Mouse (Mus musculus) embryonic facial prominence, embryonic 14.5 days (tissue): ENCODE data around the gene Numa1. TPM values are rescaled to one million over a fixed set of nuclear protein-coding genes. Genes with fewer than 3 reads are reported as not detected.
A peak's percentile ranks its signal among the peaks of the same experiment; 100 is the strongest.

Experiments
- ATAC-seq: fragments of 200-750 bp; cut with Nextera tagmentation; 2 replicates; pipeline ENCODE4 v1.8.0; 2017; ENCODE audit warnings: low read depth, moderate number of reproducible peaks, moderate TSS enrichment
- DNase-seq: peaks from one replicate; pipeline ENCODE4 v3.0.0-alpha.2; 2015; ENCODE audit warnings: low spot score
- H3K27ac ChIP-seq: fragments of 300-500 bp; sonication (generic); replicated peaks from 2 replicates; pipeline ENCODE4 v1.5.1; 2014; ENCODE audit warnings: low read depth, mild to moderate bottlenecking, low read length, moderate library complexity
- H3K27me3 ChIP-seq: fragments of 300-500 bp; sonication (generic); replicated peaks from 2 replicates; pipeline ENCODE4 v1.6.1; 2014; ENCODE audit warnings: low read length; ENCODE audit not compliant: control insufficient read depth, insufficient read depth
- H3K36me3 ChIP-seq: fragments of 300-500 bp; sonication (generic); 2 replicates; pipeline ENCODE4 v1.6.1; 2014; ENCODE audit warnings: low read length, mixed read lengths; ENCODE audit not compliant: control insufficient read depth, insufficient read depth
- H3K4me1 ChIP-seq: fragments of 300-500 bp; sonication (generic); 2 replicates; pipeline ENCODE4 v1.6.1; 2014; ENCODE audit warnings: antibody characterized with exemption, low read length; ENCODE audit not compliant: control insufficient read depth, insufficient read depth
- H3K4me2 ChIP-seq: fragments of 300-500 bp; sonication (generic); 2 replicates; pipeline ENCODE4 v1.6.1; 2014; ENCODE audit warnings: low read depth, mild to moderate bottlenecking, low read length, moderate library complexity, mixed read lengths
- H3K4me3 ChIP-seq: fragments of 300-500 bp; sonication (generic); 2 replicates; pipeline ENCODE4 v1.5.1; 2014; ENCODE audit warnings: low read depth, mild to moderate bottlenecking, low read length
- H3K9ac ChIP-seq: fragments of 300-500 bp; sonication (generic); 2 replicates; pipeline ENCODE4 v1.6.1; 2014; ENCODE audit warnings: low read depth, mild to moderate bottlenecking, low read length, moderate library complexity, mixed read lengths
- H3K9me3 ChIP-seq: fragments of 300-500 bp; sonication (generic); 2 replicates; pipeline ENCODE4 v1.6.1; 2016; ENCODE audit warnings: low read length; ENCODE audit not compliant: control insufficient read depth
- whole genome bisulfite sequencing: fragments of 180-500 bp; shearing (Covaris S2); extraction: QIAGEN DNeasy Blood & Tissue Kit; methylation state at CpG from one replicate; pipeline ENCODE4 v1.1.7; 2014; 5-methylcytosine and 5-hydroxymethylcytosine counted together
- polyA plus RNA-seq: library from polyadenylated mRNA; unstranded; fragments of >200 nt; fragmentation: Nextera tagmentation; extraction: Ambion mirVana; gene quantifications from 2 replicates; pipeline ENCODE4 v1.2.1, GENCODE M21; 2014

Gene Numa1
- polyA plus RNA-seq, 1 experiment from 2014 or later: 88.9 TPM

- 97% methylated on average over 3 of the region's 3 CpGs for WGBS
- no peaks in the 10 kb centered on the region for H3K9me3 ChIP-seq
- no peak for ATAC-seq
These were observed 127.4 kb downstream of the Numa1 start for GRCm38 (mm10) chr7:102061353-102061752.

GRCm38 (mm10) chr7:102062203-102062602 is 128.3 kb downstream of the Numa1 start:
- H3K27me3 ChIP-seq: no peaks in the 10 kb centered on the region
- H3K9ac ChIP-seq: no peak overlapping the region
- no peak for DNase-seq
- no peak overlapping the region for H3K27ac ChIP-seq
- ATAC-seq: no peak
- no peak overlapping the region for H3K4me2 ChIP-seq
- H3K36me3 ChIP-seq: peaks cover 16% of the 10 kb centered on the region
- 90% methylated on average over 1 of the region's 1 CpGs for WGBS
- no peaks in the 10 kb centered on the region for H3K9me3 ChIP-seq
- H3K4me1 ChIP-seq: peaks cover 15% of the 10 kb centered on the region
- no peak overlapping the region for H3K4me3 ChIP-seq

More at GRCm38 (mm10) chr7:102061353-102061752, 127.4 kb downstream of the Numa1 start:
- H3K4me2 ChIP-seq: no peak overlapping the region
- peaks cover 11% of the 10 kb centered on the region for H3K4me1 ChIP-seq
- no peak overlapping the region for H3K9ac ChIP-seq
- H3K27ac ChIP-seq: no peak overlapping the region
- peaks cover 24% of the 10 kb centered on the region for H3K36me3 ChIP-seq
- no peak overlapping the region for H3K4me3 ChIP-seq
- DNase-seq: no peak
- H3K27me3 ChIP-seq: no peaks in the 10 kb centered on the region

DNA sequence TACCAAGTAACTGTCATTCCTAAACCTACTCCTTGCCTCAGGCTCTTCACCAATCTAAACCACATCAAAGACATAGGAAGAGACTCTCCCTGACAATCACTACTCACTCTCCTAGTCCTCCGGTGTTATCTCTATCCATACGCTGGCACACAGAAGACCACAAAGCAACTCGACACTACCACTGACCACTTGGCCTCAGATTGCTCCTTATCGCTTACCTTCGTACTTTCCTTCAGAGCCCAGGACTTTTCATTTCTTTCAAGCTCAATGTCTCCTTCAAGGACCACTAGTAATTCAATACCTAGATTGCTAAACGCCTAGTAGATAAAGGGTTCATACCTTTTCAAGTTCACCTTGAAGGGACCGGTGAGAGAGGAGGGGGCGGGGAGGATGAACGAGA is 130.0 kb downstream of the Numa1 start:
- H3K27me3 ChIP-seq: no peaks in the 10 kb centered on the region
- DNase-seq: no peak
- WGBS: 78% methylated on average over 9 of the region's 9 CpGs
- peaks cover 15% of the 10 kb centered on the region for H3K4me1 ChIP-seq
- peak overlapping the region; percentile 74 for H3K9ac ChIP-seq
- no peak for ATAC-seq
- H3K27ac ChIP-seq: no peak overlapping the region
- H3K36me3 ChIP-seq: peaks cover 15% of the 10 kb centered on the region
- no peaks in the 10 kb centered on the region for H3K9me3 ChIP-seq
- peak overlapping the region; percentile 78 for H3K4me3 ChIP-seq
- peak overlapping the region; percentile 75 for H3K4me2 ChIP-seq

Other genes with a start within 250 kb of the Numa1 start
- 1.5 and 1.7 TPM in 2 replicates for gene Phox2a, start 115.8 kb upstream of the Numa1 start, polyA plus RNA-seq
- gene Inppl1, start 95.9 kb upstream of the Numa1 start, polyA plus RNA-seq: 34.3 and 36.2 TPM in 2 replicates
- 3.9 and 4.0 TPM in 2 replicates for gene Folr2, start 76.9 kb upstream of the Numa1 start, polyA plus RNA-seq
- gene Anapc15, start 70.4 kb upstream of the Numa1 start, polyA plus RNA-seq: 60.8 and 62.0 TPM in 2 replicates
- 1.4 and 4.5 TPM in 2 replicates for gene Folr1, start 63.3 kb upstream of the Numa1 start, polyA plus RNA-seq
- 147 and 160 TPM in 2 replicates for gene Lamtor1, start 28.2 kb upstream of the Numa1 start, polyA plus RNA-seq
- 0.22 and 0.37 TPM in 2 replicates for gene Tomt, start 27.8 kb upstream of the Numa1 start, polyA plus RNA-seq
- gene Lrrc51, start 216 bp upstream of the Numa1 start, polyA plus RNA-seq: 9.3 and 14.2 TPM in 2 replicates
- 2.0 and 3.0 TPM in 2 replicates for gene Il18bp, start 84.6 kb downstream of the Numa1 start, polyA plus RNA-seq
- gene Rnf121, start 131.4 kb downstream of the Numa1 start, polyA plus RNA-seq: 33.5 TPM in 2 replicates
- 14.5 and 17.5 TPM in 2 replicates for gene Xndc1, start 131.4 kb downstream of the Numa1 start, polyA plus RNA-seq
- 0.84 and 1.6 TPM in 2 replicates for gene Xntrpc, start 131.6 kb downstream of the Numa1 start, polyA plus RNA-seq
- 0.25 TPM in 1 of 2 replicates, not detected in the other for gene Trpc2, start 149.0 kb downstream of the Numa1 start, polyA plus RNA-seq
- 32.0 and 32.2 TPM in 2 replicates for gene Art1, start 167.6 kb downstream of the Numa1 start, polyA plus RNA-seq
- 2.9 and 3.5 TPM in 2 replicates for gene Art5, start 175.4 kb downstream of the Numa1 start, polyA plus RNA-seq
- gene Chrna10, start 182.7 kb downstream of the Numa1 start, polyA plus RNA-seq: 0.10 TPM in 1 of 2 replicates, not detected in the other